Mouse (Mus musculus) olfactory bulb, adult 2 months (tissue): ENCODE results near the gene Car1. TPM values are rescaled to one million over a fixed set of nuclear protein-coding genes. Genes with fewer than 3 reads are reported as not detected.
"Not testable (repeated sequence)": the region's sequence is repeated elsewhere in the genome, so short reads cannot be mapped to it uniquely, and the experiment has no call there.

ENCODE experiments used
- H3K27ac ChIP-seq: fragments of 200-500 bp; 2 replicates; pipeline ENCODE4 v1.5.1; 2012; ENCODE audit warnings: low read depth, low read length; ENCODE audit not compliant: insufficient read depth
- H3K4me1 ChIP-seq: fragments of 200-500 bp; 2 replicates; pipeline ENCODE4 v1.6.1; 2012; ENCODE audit warnings: low read length; ENCODE audit not compliant: control insufficient read depth, insufficient read depth
- H3K4me3 ChIP-seq: fragments of 200-500 bp; 2 replicates; pipeline ENCODE4 v1.5.1; 2012; ENCODE audit warnings: mild to moderate bottlenecking, low read depth, low read length, moderate library complexity; ENCODE audit not compliant: insufficient read depth
- CTCF ChIP-seq: fragments of 200-500 bp; IDR thresholded peaks from 2 replicates; pipeline ENCODE4 v1.5.1; 2012; ENCODE audit warnings: low read depth, mild to moderate bottlenecking, low read length, moderate library complexity; ENCODE audit not compliant: insufficient read depth
- POLR2A ChIP-seq: fragments of 200-500 bp; IDR thresholded peaks from 2 replicates; pipeline ENCODE4 v1.6.1; 2012; ENCODE audit warnings: mild to moderate bottlenecking, low read depth, low read length, moderate library complexity; ENCODE audit not compliant: insufficient read depth
- WGBS: fragments of 180-500 bp; shearing (Covaris S2); methylation state at CpG from one replicate; pipeline ENCODE4 v1.1.7; 2018; 5-methylcytosine and 5-hydroxymethylcytosine counted together
- polyA plus RNA-seq: library from polyadenylated mRNA; stranded (reverse); fragments of >200 nt; gene quantifications from 2 replicates; pipeline ENCODE4 v1.2.4, GENCODE M21; 2012; ENCODE audit warnings: low replicate concordance; ENCODE audit not compliant: missing spikeins, insufficient read depth, insufficient read length

The Car1 gene
- polyA plus RNA-seq, 1 experiment: not detected

- WGBS: 70% methylated on average over 2 of the region's 2 CpGs
- Histone ChIP-seq H3K4me3 (no peak overlapping the region), H3K4me1 (no peaks in the 10 kb centered on the region), H3K27ac (no peak overlapping the region)
- TF ChIP-seq POLR2A (no peak), CTCF (no peak)
Observed at GRCm38 (mm10) chr3:14786551-14787079, 21.6 kb downstream of the Car1 start.

GRCm38 (mm10) chr3:14785353-14785752 is 22.8 kb downstream of the Car1 start:
- H3K27ac ChIP-seq: no peak overlapping the region
- TF ChIP-seq POLR2A (no peak), CTCF (no peak)
- no peaks in the 10 kb centered on the region for H3K4me1 ChIP-seq
- H3K4me3 ChIP-seq: no peak overlapping the region
- WGBS: 69% methylated on average over 2 of the region's 2 CpGs

- H3K27ac ChIP-seq, H3K4me1 ChIP-seq, H3K4me3 ChIP-seq: not testable (repeated sequence)
- 89% methylated on average over 5 of the region's 5 CpGs for WGBS
Observed at GRCm38 (mm10) chr3:14783198-14783597, 25.0 kb downstream of the Car1 start.

DNA sequence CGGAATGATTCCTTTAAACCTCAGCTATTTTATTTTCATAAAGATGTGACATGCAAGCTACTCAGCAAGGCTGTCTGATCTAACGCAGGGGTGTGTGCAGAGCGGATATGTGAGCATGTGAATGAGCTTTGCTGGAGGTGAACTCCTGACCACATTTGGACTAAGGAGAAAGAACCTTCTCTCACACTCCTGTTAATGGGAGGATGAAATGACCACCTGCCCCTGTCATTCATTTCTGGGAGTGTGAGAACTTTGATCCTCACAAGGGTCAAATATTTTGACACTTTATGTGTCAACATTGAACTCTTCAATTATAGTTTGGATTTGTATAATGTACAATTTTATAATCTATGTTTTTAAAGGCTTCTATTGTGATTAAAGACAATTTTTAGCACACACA is 25.8 kb downstream of the Car1 start:
- 82% methylated on average over 3 of the region's 3 CpGs for WGBS
- not testable (repeated sequence) for H3K27ac ChIP-seq, H3K4me1 ChIP-seq, H3K4me3 ChIP-seq

DNA sequence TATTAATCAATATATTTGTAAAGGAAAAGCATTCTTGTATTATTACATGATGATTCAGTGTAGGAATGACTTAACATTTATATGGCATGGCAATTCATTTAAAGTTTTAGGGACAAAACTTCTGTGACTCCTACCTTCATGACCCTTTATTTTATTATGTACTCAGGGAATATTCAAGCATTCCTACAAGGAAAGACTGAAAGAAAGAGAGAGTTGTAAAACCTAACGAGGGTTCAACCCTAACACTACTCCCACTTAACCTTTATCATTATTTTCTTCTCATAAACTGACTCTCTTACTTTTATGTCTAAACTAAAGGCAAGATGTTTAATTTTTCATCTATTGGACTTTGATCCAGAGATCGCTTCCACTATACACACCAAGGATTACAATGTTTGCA is 28.0 kb downstream of the Car1 start:
- WGBS: 85% methylated on average over 2 of the region's 2 CpGs
- TF ChIP-seq POLR2A (no peak), CTCF (no peak)
- no peaks in the 10 kb centered on the region for H3K4me1 ChIP-seq
- no peak overlapping the region for H3K27ac ChIP-seq
- no peak overlapping the region for H3K4me3 ChIP-seq

- H3K4me3 ChIP-seq, H3K27ac ChIP-seq, H3K4me1 ChIP-seq: not testable (repeated sequence)
- WGBS: 37% methylated on average over 3 of the region's 3 CpGs
Observed at GRCm38 (mm10) chr3:14776497-14777162, 31.5 kb downstream of the Car1 start.

GRCm38 (mm10) chr3:14774539-14774938 is 33.6 kb downstream of the Car1 start:
- not testable (repeated sequence) for H3K4me3 ChIP-seq, H3K27ac ChIP-seq, H3K4me1 ChIP-seq
- 95% methylated on average over 1 of the region's 1 CpGs for WGBS

DNA sequence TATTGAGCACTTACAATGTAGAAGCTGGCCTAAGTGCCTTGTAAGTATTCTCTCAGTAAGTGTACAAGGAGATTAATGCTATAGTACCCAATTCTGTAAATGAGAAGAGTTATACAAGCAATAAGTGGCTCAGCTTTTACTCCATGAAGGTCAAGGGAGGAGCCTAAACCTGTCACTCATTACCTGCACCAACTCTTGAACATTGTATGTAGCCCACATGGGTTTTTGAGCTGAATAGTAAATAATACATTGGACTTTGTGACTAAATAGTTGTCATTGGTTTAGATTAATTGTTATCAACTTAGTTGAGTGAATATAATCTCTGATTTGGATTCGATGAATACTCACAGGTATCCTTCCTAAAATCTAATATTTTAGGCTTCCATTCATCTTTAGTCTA is 35.7 kb downstream of the Car1 start:
- H3K4me3 ChIP-seq, H3K27ac ChIP-seq, H3K4me1 ChIP-seq: not testable (repeated sequence)
- 100% methylated on average over 1 of the region's 1 CpGs for WGBS

DNA sequence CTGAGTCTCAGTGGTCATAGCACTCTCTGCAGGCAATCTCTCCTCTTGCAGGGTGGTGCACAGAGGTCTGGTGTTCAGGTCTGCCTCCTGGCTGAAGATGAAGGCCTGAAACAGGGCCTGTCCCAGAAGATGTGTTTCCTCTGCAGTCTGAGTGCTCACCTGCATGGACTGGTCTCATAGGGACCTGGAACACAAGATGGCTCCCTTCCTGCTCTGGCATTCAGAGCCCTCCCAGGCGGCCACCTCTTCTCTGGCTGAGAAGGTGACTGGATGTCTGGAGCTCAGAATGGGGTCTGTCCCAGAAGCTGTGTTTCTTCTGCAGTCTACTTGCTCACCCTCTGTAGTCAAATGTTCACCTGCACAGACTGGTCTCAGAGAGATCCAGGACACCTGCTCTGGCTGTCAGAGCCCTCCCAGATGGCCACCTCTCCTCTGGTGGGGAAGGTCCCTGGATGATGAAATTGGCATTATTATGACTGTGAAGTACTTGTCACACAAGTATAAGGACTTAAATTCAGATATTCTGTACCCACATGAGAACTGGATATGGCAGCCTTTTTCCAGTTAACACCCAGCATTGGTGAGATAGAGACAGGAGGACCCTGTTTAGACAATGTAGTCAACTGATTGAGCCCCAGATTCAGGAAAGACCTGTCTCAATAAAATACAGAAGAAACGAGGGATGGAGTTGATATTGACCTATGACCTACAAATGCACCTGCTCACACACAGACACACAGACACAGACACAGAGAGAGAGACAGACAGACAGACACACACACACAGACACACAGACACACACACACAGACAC is 43.2 kb downstream of the Car1 start:
- H3K4me3 ChIP-seq: no peak overlapping the region
- TF ChIP-seq CTCF: no peak
- TF ChIP-seq POLR2A: no peak
- 80% methylated on average over 2 of the region's 2 CpGs for WGBS
- no peak overlapping the region for H3K27ac ChIP-seq
- no peaks in the 10 kb centered on the region for H3K4me1 ChIP-seq

DNA sequence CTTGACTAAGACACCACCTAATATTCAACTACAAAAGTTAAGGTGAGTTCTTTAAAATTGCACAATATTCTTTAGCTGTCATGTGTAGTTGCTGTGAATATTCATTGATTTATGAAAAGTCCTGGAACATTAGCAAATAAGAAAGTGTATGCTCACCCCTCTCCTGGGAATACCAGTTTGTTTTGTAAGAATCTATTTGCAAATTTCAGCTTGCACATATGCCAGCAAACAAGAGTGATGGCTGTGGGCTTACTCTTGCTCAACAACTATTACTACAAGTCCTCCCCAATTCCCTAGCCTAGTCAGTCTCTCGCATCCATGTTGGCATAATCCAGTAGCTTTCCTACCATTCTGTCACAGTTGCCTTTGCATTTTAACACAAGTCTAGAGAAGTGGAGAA is 52.5 kb downstream of the Car1 start:
- 91% methylated on average over 1 of the region's 1 CpGs for WGBS
- Histone ChIP-seq H3K4me3 (no peak overlapping the region), H3K4me1 (no peaks in the 10 kb centered on the region), H3K27ac (no peak overlapping the region)
- TF ChIP-seq POLR2A (no peak), CTCF (no peak)
